Mouse (Mus musculus): ENCODE measurements around the gene Rab31.
A peak's percentile ranks its signal among the peaks of the same experiment; 100 is the strongest.

Gene Rab31

GRCm38 (mm10) chr17:65701356-65701755 lies 71.2 kb downstream of the Rab31 start:
- no peak for DNase-seq

DNA sequence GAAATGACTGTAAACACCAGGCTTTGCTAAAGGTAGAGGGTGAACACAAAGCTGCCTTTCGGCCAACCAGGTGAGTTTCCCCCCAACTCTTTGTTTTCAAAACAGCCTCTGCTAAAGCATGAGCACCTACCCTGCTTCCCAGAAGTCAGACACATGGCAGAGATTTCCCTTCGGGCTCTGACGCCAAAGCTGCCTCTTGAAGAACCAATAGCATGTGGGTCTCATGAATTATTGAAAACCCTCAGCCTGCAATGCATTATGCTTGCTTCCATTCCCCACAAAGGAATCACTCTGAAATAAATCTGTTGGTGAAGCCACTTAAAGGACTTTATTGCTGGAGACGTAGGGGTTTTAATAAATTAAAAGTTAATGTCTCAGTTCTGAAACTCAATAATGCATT lies 72.5 kb downstream of the Rab31 start:
- DNase-seq = no peak

DNA sequence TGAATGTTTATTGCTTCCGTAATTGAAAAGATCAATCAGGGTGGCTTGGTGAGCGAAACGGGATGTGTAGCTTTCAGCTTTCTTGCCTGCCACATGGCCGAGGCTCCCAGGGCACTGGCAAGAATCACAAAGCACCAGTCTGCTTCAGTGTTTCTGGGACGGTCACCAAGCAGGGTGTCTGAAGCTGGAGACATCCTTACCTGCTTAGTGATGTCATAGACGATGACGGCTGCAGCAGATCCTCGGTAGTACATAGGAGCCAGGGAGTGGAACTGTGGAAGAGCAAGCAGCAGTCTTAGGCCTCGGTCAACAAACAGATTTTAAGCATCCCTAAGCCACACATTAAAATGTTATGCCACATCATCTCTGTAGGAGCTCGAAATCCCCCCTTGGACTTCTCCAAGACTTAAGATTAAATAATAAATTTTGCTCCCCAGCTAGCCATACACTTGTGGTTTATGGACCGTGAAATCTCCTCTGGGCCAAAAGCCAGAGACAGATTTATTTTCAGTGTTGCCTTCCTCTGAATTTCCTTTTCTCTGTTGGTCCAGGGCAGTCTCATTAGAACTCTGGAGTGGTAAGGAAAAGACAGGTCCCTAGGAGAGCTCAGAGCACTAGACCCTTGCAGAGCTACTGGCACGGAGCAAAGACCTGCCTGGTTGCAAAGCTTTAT lies 74.6 kb downstream of the Rab31 start:
- DNase-seq = peak; percentile 73 to 77

DNA sequence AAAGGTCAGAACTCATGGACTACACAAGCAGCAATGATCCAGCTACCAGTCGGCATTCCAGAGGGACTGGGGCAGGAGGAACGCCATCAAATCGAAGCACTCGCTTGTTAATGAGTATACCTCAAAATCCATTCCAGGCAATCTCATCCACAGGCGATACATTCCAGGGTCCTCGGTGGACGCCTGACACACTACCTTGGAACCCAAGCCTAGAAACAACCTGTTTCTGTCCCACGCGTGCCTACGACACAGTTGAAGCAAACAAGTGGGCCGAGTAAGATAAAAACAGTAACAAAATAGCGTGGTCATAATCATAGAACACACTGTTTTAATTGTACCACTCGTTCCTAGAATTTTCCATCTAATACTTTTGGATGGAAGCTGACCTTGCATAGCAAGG lies 75.6 kb downstream of the Rab31 start:
- no peak for DNase-seq

DNA sequence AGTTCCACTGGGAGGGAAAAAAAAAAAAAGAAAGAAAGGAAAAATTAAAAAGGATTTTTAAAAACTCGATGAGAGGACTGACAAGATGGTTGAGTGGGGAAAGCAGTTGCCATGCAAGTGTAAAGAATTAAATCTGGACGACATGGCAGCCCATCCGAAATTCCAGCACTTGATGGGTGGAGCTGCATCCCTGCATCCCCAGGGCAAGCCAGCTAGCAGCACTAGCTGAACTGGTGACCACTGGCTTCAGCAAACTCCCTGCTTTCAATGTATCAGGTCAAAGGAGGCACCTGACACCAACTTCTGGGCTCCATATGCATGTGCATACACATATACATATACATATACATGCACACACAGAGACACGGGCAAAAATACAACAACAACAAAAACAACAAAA lies 80.3 kb downstream of the Rab31 start:
- DNase-seq = no peak

- DNase-seq = peak; percentile 90 to 91
These were observed 88.8 kb downstream of the Rab31 start for GRCm38 (mm10) chr17:65683731-65684130.

- DNase-seq = peak in 1 of 2 experiments; percentile 68
These were observed 89.2 kb downstream of the Rab31 start for GRCm38 (mm10) chr17:65683316-65683715.

GRCm38 (mm10) chr17:65682071-65682680 lies 90.4 kb downstream of the Rab31 start:
- DNase-seq = peak in 1 of 2 experiments; percentile 38

DNA sequence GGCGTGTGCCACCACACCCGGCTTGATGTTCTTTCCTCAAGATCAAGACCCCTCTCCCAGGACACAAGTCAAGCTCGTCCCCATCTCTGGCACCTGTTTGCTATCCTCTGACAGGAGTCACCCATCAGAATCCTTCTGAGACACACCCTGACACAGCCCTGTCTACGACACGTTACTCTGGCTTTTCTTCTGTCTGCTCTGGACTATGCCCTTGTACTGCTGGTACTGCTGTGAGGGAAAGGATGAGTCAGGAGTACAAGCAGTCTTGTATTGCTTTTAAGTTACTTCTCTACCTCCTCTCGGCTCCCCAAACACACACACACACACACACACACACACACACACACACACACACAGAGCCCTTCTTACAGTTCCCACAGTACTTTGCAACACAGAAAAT lies 91.0 kb downstream of the Rab31 start:
- DNase-seq = no peak

GRCm38 (mm10) chr17:65680801-65681412 lies 91.6 kb downstream of the Rab31 start:
- DNase-seq = no peak

DNA sequence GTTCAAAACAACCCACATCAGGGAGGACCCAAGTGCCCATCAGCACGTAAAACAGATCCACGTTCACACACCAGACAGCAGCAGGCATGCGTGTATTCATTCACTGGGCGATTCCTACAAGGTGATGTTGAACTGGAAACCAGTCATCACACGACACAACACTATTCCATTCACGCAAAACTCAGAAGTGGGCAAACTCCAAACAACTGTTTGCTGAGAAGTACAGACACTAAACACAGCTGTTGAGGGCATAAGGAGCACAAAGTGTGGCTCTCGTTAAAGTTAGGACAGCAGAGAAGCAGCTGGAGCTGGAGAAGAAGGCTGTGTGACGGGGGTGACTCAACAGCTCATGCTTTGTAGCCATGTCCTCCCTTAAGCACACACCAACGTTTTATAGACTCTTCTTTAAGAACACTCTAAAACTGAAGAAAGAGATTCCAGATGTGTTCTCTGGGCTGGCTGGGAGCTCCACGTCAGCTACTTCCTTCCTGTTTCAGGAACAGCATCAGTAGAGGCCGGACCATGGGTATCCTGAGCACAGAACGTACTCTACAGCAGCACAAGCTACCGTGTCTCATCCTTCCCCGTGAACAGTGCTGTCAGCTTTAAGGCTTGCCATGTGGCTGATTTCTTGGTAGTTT lies 92.6 kb downstream of the Rab31 start:
- DNase-seq = no peak

DNA sequence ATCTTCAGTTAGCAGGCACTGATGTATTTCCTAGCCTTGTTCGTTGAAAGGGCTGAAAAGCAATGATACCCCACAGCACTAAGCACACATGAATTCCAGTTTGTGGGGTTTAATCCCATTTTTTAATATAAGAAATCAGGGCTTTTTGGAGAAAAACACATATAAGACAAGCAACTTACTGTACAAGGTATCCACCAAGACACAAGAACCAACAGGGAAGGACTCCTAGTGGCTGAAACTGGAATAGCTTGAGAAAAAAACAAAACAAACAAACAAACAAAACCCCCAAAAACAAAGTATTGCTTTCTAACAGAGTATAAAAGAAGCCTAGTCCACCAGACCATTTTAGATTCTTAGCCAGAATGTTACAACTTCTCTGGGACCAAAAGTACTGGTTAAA lies 94.8 kb downstream of the Rab31 start:
- peak in 1 of 2 experiments; percentile 56 for DNase-seq

DNA sequence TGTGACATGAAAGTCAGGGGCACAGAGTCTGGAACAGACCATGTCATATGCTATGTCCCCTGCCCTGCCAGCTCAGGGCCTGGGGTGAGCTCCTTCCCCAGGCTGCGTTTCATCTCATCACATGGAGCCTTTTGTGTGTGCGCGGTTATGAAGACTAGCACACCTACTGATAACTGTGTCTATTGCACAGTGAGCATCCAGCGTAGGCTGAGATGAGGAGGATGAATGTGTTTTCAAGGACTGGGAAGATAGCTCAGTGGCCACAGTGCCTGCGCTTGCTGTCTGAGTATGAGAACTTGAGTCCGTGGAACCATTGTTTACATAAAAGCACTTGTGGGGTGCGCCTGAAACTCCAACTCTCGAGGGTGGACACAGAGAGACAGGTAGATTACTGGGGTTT lies 96.0 kb downstream of the Rab31 start:
- DNase-seq = no peak

DNA sequence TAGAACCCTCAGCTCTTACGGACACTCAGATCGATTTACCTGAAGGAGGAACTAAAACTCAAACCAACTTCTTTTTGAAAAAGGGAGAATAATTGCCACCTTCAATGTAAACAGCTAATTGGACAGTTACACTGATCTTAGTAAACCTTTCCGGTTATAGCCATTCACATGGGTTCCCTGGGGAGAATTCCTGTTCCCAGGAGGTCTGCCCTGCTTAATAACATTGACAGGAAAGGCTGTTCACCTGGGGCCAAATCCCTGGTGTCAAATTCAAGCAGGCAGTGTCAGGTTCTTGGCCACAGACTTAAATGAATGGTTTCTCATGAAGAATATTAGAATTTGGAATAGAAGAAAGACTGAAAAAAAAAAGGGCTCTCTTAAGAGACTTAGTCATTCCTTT lies 96.6 kb downstream of the Rab31 start:
- no peak for DNase-seq

GRCm38 (mm10) chr17:65674710-65675171 lies 97.8 kb downstream of the Rab31 start:
- no peak for DNase-seq

DNA sequence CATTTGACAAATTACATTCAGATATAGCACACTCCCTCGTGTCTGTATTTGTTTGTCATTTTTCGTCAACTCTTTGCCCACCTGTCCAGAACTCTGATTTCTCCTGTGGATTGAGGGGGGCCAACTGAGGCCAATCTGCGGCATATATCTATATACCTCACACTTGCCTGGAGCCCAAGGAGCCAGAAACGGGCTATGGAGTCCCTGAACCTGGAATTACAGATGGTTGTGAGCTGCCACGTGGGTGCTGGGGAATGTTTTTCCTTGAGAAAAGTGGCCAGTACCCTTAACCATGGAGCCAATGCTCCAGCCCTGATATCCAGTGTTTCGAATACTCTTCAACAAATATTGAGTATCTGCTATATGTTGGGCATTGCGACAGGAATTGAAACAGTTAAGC lies 99.6 kb downstream of the Rab31 start:
- DNase-seq = no peak

- no peak for DNase-seq
These were observed 103.5 kb downstream of the Rab31 start for GRCm38 (mm10) chr17:65669061-65669460.

DNA sequence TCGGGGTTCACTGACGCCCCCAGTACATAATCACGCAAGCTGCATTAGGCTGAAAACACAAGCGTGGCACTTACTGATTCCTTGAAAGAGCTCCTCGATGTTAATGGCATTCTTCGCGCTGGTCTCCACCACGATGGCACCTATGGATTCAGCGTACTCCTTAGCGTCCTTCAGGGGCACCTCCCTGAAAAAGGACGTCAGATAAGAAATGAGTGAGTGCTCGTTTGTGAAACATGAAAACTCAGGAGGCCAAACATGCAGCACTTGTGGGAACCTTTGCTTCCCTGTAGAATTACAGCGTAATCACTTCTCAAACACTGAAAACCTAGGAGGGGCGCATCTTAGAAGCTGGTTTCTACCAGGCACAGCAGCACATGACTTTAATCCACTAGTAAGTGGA lies 104.8 kb downstream of the Rab31 start:
- DNase-seq = no peak

- DNase-seq = no peak
These were observed 106.0 kb downstream of the Rab31 start for GRCm38 (mm10) chr17:65666388-65667161.

GRCm38 (mm10) chr17:65665786-65666387 lies 106.7 kb downstream of the Rab31 start:
- no peak for DNase-seq

GRCm38 (mm10) chr17:65663329-65664078 lies 109.0 kb downstream of the Rab31 start:
- no peak for DNase-seq

- DNase-seq = no peak
These were observed 109.9 kb downstream of the Rab31 start for GRCm38 (mm10) chr17:65662662-65663061.

All from cerebellum, postnatal 10 days (tissue).